Mouse (Mus musculus): Measurements from ENCODE around the gene Ros1. TPM values are rescaled to one million over a fixed set of nuclear protein-coding genes. Genes with fewer than 3 reads are reported as not detected.

Ros1 gene
- polyA plus RNA-seq, 1 experiment from 2014 or later = not detected

DNA sequence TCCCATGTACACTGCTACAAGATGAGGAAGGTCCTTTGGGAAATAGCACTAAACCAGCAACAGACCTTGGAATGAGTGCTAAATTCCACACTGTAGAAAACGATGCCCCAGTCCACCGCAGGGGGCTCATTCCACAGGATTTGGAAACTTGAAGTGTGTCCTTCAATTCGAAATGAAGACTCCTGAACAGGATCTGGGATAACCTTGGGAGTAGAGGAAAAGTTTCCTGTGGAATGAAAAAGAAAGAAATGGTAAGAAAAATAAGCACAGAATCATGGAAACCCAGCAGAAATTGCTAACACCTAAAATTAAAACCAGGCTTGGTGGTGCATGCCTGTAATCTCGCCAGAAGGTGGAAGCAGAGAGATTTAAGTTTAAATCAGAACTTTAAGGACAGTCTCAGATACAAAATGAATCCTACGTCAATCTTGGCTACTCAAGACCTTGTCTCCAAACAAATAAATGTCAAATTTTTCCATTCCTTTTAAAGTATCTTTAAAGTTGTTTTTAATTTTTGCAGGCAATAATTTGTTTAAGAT, 66.1 kb downstream of the Ros1 start:
- DNase-seq (ENCODE audit: low spot score) = peak; percentile 18
- 59% methylated on average over 5 of the region's 5 CpGs for WGBS

DNA sequence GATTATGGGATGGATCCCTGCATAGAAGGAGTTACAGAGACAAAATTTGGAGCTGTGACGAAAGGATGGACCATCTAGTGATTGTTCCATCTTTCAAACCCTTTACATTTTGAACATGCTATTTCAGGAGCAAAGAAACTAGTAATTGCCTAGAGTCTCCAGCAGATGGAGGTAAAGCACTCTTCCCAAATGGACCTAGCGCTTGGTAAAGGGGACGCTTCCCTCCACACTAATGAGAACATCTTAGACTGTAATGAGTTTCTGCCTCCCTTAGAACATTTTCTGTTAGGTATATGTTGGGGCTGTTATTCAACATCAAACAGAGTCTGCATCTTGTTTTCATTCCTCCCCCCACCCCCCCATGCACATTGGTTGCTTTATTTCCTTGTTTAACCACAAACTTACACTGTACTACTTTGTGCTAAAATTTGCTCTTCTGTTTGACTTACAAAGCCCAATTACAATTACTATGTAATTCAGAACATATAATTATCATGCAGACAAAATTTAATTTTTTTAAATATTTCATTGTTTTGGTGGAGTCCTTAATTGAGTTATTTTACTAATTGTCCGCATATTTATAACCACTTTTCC, 88.8 kb downstream of the Ros1 start:
- DNase-seq (ENCODE audit: low spot score) = peak; percentile 16
- no peaks in the 10 kb centered on the region for H3K9me3 ChIP-seq (replicated peaks)
- no peak overlapping the region for H3K27ac ChIP-seq (replicated peaks)
- 43% methylated on average over 4 of the region's 4 CpGs for WGBS
- no peaks in the 10 kb centered on the region for H3K36me3 ChIP-seq
- no peak overlapping the region for H3K4me3 ChIP-seq
- H3K27me3 ChIP-seq (ENCODE audit: low read depth, poor library complexity, severe bottlenecking) = no peaks in the 10 kb centered on the region
- no peaks in the 10 kb centered on the region for H3K4me1 ChIP-seq

More for the DNA sequence above, 66.1 kb downstream of the Ros1 start:
- H3K9me3 ChIP-seq (replicated peaks) = no peaks in the 10 kb centered on the region
- no peaks in the 10 kb centered on the region for H3K27me3 ChIP-seq (ENCODE audit: low read depth, poor library complexity, severe bottlenecking)
- H3K36me3 ChIP-seq = no peaks in the 10 kb centered on the region
- H3K4me3 ChIP-seq = no peak overlapping the region
- no peaks in the 10 kb centered on the region for H3K4me1 ChIP-seq
- H3K27ac ChIP-seq (replicated peaks) = no peak overlapping the region

DNA sequence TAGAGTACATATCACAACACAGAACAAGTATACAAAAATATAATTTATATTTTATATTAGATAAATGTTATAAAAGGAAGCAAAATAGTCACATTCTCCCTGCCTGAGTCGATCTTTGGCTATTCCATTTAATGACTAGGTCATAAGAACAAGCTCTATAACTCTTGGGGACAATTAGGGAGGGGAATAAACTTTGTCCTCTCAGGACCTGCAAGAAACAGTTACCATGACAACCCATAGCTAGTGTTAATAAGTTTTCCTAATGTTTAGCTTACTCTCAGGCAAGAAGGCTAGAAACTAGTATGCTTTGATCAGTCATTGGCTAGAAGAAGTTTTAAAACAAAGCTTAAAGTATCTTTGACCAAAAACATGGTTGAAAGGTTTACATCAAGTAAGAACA, 93.8 kb downstream of the Ros1 start:
- Histone ChIP-seq H3K4me1 (no peaks in the 10 kb centered on the region), H3K9me3 (replicated peaks) (no peaks in the 10 kb centered on the region), H3K27me3 (ENCODE audit: low read depth, poor library complexity, severe bottlenecking) (no peaks in the 10 kb centered on the region), H3K27ac (replicated peaks) (no peak overlapping the region), H3K36me3 (no peaks in the 10 kb centered on the region), H3K4me3 (no peak overlapping the region)
- 85% methylated on average over 1 of the region's 1 CpGs for WGBS
- DNase-seq (ENCODE audit: low spot score) = no peak

- 92% methylated on average over 4 of the region's 4 CpGs for WGBS
- Histone ChIP-seq H3K4me3 (no peak overlapping the region), H3K27ac (replicated peaks) (no peak overlapping the region), H3K27me3 (ENCODE audit: low read depth, poor library complexity, severe bottlenecking) (no peaks in the 10 kb centered on the region), H3K9me3 (replicated peaks) (no peaks in the 10 kb centered on the region), H3K4me1 (no peaks in the 10 kb centered on the region), H3K36me3 (no peaks in the 10 kb centered on the region)
- DNase-seq (ENCODE audit: low spot score) = no peak
These were observed 102.9 kb downstream of the Ros1 start for GRCm38 (mm10) chr10:52092181-52092580.

GRCm38 (mm10) chr10:52086681-52087080, 108.4 kb downstream of the Ros1 start:
- no peaks in the 10 kb centered on the region for H3K9me3 ChIP-seq (replicated peaks)
- H3K27me3 ChIP-seq (ENCODE audit: low read depth, poor library complexity, severe bottlenecking) = no peaks in the 10 kb centered on the region
- no peaks in the 10 kb centered on the region for H3K4me1 ChIP-seq
- H3K27ac ChIP-seq (replicated peaks) = no peak overlapping the region
- H3K36me3 ChIP-seq = no peaks in the 10 kb centered on the region
- WGBS = 90% methylated on average over 6 of the region's 6 CpGs
- no peak overlapping the region for H3K4me3 ChIP-seq
- DNase-seq (ENCODE audit: low spot score) = no peak

DNA sequence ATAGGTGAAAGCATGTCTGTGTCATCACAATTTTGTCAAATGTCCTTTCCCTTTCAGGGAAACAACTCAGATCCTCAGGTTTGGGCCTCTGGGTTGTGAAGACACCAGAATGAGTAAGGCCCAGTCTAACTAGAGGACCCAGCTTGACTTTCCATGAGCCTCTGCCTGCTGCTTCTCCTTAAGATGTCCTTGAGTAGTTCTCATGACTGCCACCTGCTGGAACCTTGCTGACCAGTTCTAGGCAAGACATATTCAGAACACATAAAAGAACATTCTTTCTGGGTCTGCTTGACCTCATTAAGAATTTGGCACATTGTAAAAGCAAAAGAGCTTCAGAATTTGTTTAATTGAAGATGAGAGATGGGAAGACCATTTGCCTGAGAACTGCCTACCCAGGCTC, 122.6 kb downstream of the Ros1 start:
- Histone ChIP-seq H3K4me3 (no peak overlapping the region), H3K27ac (replicated peaks) (no peak overlapping the region), H3K4me1 (no peaks in the 10 kb centered on the region), H3K27me3 (ENCODE audit: low read depth, poor library complexity, severe bottlenecking) (no peaks in the 10 kb centered on the region), H3K9me3 (replicated peaks) (no peaks in the 10 kb centered on the region), H3K36me3 (no peaks in the 10 kb centered on the region)
- peak; percentile 39 for DNase-seq (ENCODE audit: low spot score)

- Histone ChIP-seq H3K4me1 (no peaks in the 10 kb centered on the region), H3K27ac (replicated peaks) (no peak overlapping the region), H3K27me3 (ENCODE audit: low read depth, poor library complexity, severe bottlenecking) (no peaks in the 10 kb centered on the region), H3K9me3 (replicated peaks) (no peaks in the 10 kb centered on the region), H3K36me3 (no peaks in the 10 kb centered on the region), H3K4me3 (no peak overlapping the region)
- no peak for DNase-seq (ENCODE audit: low spot score)
- 90% methylated on average over 3 of the region's 3 CpGs for WGBS
These were observed 146.8 kb downstream of the Ros1 start for GRCm38 (mm10) chr10:52048287-52048686.

- Histone ChIP-seq H3K36me3 (no peaks in the 10 kb centered on the region), H3K27me3 (ENCODE audit: low read depth, poor library complexity, severe bottlenecking) (no peaks in the 10 kb centered on the region), H3K27ac (replicated peaks) (no peak overlapping the region), H3K4me3 (no peak overlapping the region), H3K4me1 (no peaks in the 10 kb centered on the region), H3K9me3 (replicated peaks) (no peaks in the 10 kb centered on the region)
- WGBS = 89% methylated on average over 5 of the region's 5 CpGs
- DNase-seq (ENCODE audit: low spot score) = no peak
These were observed 152.0 kb downstream of the Ros1 start for GRCm38 (mm10) chr10:52043086-52043485.

DNA sequence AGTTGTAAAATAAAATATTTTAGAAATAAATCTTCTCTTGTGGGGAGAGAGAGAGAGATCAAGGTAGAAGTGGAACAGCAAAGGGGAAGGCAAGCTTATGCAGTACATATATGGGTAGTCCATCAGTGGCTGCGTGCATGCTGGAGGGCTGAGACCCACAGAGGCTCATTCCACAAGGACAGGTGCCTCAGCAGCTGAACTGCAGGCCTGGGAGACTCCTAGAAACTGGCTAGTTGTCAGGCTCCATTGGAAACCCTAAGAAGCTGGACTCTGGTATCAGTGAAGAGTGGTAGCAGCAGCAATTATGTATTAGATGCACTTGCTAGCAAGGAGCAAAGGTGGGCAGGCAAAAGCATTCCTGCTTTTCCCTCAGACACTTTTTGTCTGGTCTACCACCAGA, 155.7 kb downstream of the Ros1 start:
- no peak overlapping the region for H3K27ac ChIP-seq (replicated peaks)
- WGBS = 76% methylated on average over 1 of the region's 1 CpGs

GRCm38 (mm10) chr10:52033729-52034128, 161.3 kb downstream of the Ros1 start:
- DNase-seq (ENCODE audit: low spot score) = no peak
- no peak overlapping the region for H3K27ac ChIP-seq (replicated peaks)
- H3K4me1 ChIP-seq = peaks cover 6% of the 10 kb centered on the region
- H3K36me3 ChIP-seq = no peaks in the 10 kb centered on the region
- no peak overlapping the region for H3K4me3 ChIP-seq
- H3K9me3 ChIP-seq (replicated peaks) = no peaks in the 10 kb centered on the region
- peaks cover 39% of the 10 kb centered on the region for H3K27me3 ChIP-seq (ENCODE audit: low read depth, poor library complexity, severe bottlenecking)

More for the DNA sequence above, 155.7 kb downstream of the Ros1 start:
- no peak for DNase-seq (ENCODE audit: low spot score)
- Histone ChIP-seq H3K4me1 (no peaks in the 10 kb centered on the region), H3K9me3 (replicated peaks) (no peaks in the 10 kb centered on the region), H3K36me3 (no peaks in the 10 kb centered on the region), H3K4me3 (no peak overlapping the region), H3K27me3 (ENCODE audit: low read depth, poor library complexity, severe bottlenecking) (no peaks in the 10 kb centered on the region)

GRCm38 (mm10) chr10:52029421-52030080, 165.5 kb downstream of the Ros1 start:
- no peaks in the 10 kb centered on the region for H3K9me3 ChIP-seq (replicated peaks)
- peaks cover 17% of the 10 kb centered on the region for H3K4me1 ChIP-seq
- H3K4me3 ChIP-seq = no peak overlapping the region
- DNase-seq (ENCODE audit: low spot score) = peak; percentile 22
- H3K27me3 ChIP-seq (ENCODE audit: low read depth, poor library complexity, severe bottlenecking) = peaks cover 81% of the 10 kb centered on the region
- 2% methylated on average over 10 of the region's 10 CpGs for WGBS
- H3K36me3 ChIP-seq = no peaks in the 10 kb centered on the region
- H3K27ac ChIP-seq (replicated peaks) = no peak overlapping the region

- 2% methylated on average over 11 of the region's 11 CpGs for WGBS
- H3K27me3 ChIP-seq (ENCODE audit: low read depth, poor library complexity, severe bottlenecking) = peaks cover 89% of the 10 kb centered on the region
- no peaks in the 10 kb centered on the region for H3K9me3 ChIP-seq (replicated peaks)
- peak; percentile 16 for DNase-seq (ENCODE audit: low spot score)
- no peak overlapping the region for H3K27ac ChIP-seq (replicated peaks)
- H3K4me1 ChIP-seq = peaks cover 17% of the 10 kb centered on the region
- no peaks in the 10 kb centered on the region for H3K36me3 ChIP-seq
- H3K4me3 ChIP-seq = no peak overlapping the region
These were observed 166.3 kb downstream of the Ros1 start for GRCm38 (mm10) chr10:52028561-52029370.

Measured in midbrain, embryonic 10.5 days (tissue).